Mouse (Mus musculus): ENCODE results near the gene Palm2. TPM values are rescaled to one million over a fixed set of nuclear protein-coding genes. Genes with fewer than 3 reads are reported as not detected.

Gene Palm2
- total RNA-seq, 1 experiment: 1.8 TPM

GRCm38 (mm10) chr4:57489887-57490286 lies 55.8 kb downstream of the Palm2 start:
- no peaks in the 10 kb centered on the region for H3K9me3 ChIP-seq (ENCODE audit: control insufficient read depth, insufficient read depth, low read depth, low read length)
- in situ Hi-C loops (cut with MboI; ENCODE audit: low sequenced_read_pairs in 2 of 2, unreplicated experiment in 2 of 2): no loop called here
- DNase-seq (ENCODE audit: low read depth, low spot score): no peak

GRCm38 (mm10) chr4:57504792-57505191 lies 70.7 kb downstream of the Palm2 start:
- DNase-seq (ENCODE audit: low read depth, low spot score): no peak
- H3K4me1 ChIP-seq (ENCODE audit: control insufficient read depth in 2 of 2, insufficient read depth in 2 of 2, low read length in 2 of 2, poor library complexity in 1 of 2): no peaks in the 10 kb centered on the region
- in situ Hi-C loops (cut with MboI; ENCODE audit: low sequenced_read_pairs in 2 of 2, unreplicated experiment in 2 of 2): no loop called here
- no peak for TF ChIP-seq HCFC1 (IDR thresholded peaks at IDR 0.05; ENCODE audit: borderline replicate concordance, insufficient read depth, low read length)
- TF ChIP-seq ZNF384 (IDR thresholded peaks at IDR 0.05; ENCODE audit: low read depth, low read length): no peak
- no peak for TF ChIP-seq CHD2 (IDR thresholded peaks at IDR 0.05; ENCODE audit: low read depth, low read length)
- no peak for TF ChIP-seq MAFK (IDR thresholded peaks at IDR 0.05; ENCODE audit: insufficient read depth, low read depth, low read length)
- no peak for TF ChIP-seq ZC3H11A (IDR thresholded peaks at IDR 0.05; ENCODE audit: borderline replicate concordance, low read depth, low read length)
- no peak overlapping the region for H3K9ac ChIP-seq (ENCODE audit: insufficient read depth, low read depth, low read length, poor library complexity, severe bottlenecking)
- H3K36me3 ChIP-seq (ENCODE audit: control insufficient read depth, insufficient read depth, low read length, poor library complexity, severe bottlenecking): no peaks in the 10 kb centered on the region
- H3K27ac ChIP-seq (ENCODE audit: insufficient read depth, low read depth, low read length, poor library complexity, severe bottlenecking): no peak overlapping the region
- H3K4me3 ChIP-seq (ENCODE audit: insufficient read depth in 1 of 2, low read depth in 1 of 2, low read length in 2 of 2, poor library complexity in 1 of 2, severe bottlenecking in 1 of 2): no peak overlapping the region
- no peaks in the 10 kb centered on the region for H3K9me3 ChIP-seq (ENCODE audit: control insufficient read depth, insufficient read depth, low read depth, low read length)

More at GRCm38 (mm10) chr4:57489887-57490286, 55.8 kb downstream of the Palm2 start:
- no peaks in the 10 kb centered on the region; a peak in 1 of 4 replicates for H3K4me1 ChIP-seq (ENCODE audit: control insufficient read depth in 2 of 2, insufficient read depth in 2 of 2, low read length in 2 of 2, poor library complexity in 1 of 2)
- no peak overlapping the region for H3K27ac ChIP-seq (ENCODE audit: insufficient read depth, low read depth, low read length, poor library complexity, severe bottlenecking)
- no peak overlapping the region for H3K9ac ChIP-seq (ENCODE audit: insufficient read depth, low read depth, low read length, poor library complexity, severe bottlenecking)
- TF ChIP-seq HCFC1 (IDR thresholded peaks at IDR 0.05; ENCODE audit: borderline replicate concordance, insufficient read depth, low read length): no peak
- no peak for TF ChIP-seq MAFK (IDR thresholded peaks at IDR 0.05; ENCODE audit: insufficient read depth, low read depth, low read length)
- TF ChIP-seq ZC3H11A (IDR thresholded peaks at IDR 0.05; ENCODE audit: borderline replicate concordance, low read depth, low read length): no peak
- no peak for TF ChIP-seq CHD2 (IDR thresholded peaks at IDR 0.05; ENCODE audit: low read depth, low read length)
- no peak for TF ChIP-seq ZNF384 (IDR thresholded peaks at IDR 0.05; ENCODE audit: low read depth, low read length)
- H3K36me3 ChIP-seq (ENCODE audit: control insufficient read depth, insufficient read depth, low read length, poor library complexity, severe bottlenecking): no peaks in the 10 kb centered on the region
- H3K4me3 ChIP-seq (ENCODE audit: insufficient read depth in 1 of 2, low read depth in 1 of 2, low read length in 2 of 2, poor library complexity in 1 of 2, severe bottlenecking in 1 of 2): no peak overlapping the region

GRCm38 (mm10) chr4:57510576-57510975 lies 76.5 kb downstream of the Palm2 start:
- H3K27ac ChIP-seq (ENCODE audit: insufficient read depth, low read depth, low read length, poor library complexity, severe bottlenecking): no peak overlapping the region
- H3K9me3 ChIP-seq (ENCODE audit: control insufficient read depth, insufficient read depth, low read depth, low read length): no peaks in the 10 kb centered on the region
- in situ Hi-C loops (cut with MboI; ENCODE audit: low sequenced_read_pairs in 2 of 2, unreplicated experiment in 2 of 2): no loop called here
- DNase-seq (ENCODE audit: low read depth, low spot score): no peak
- TF ChIP-seq MAFK (IDR thresholded peaks at IDR 0.05; ENCODE audit: insufficient read depth, low read depth, low read length): no peak
- TF ChIP-seq ZC3H11A (IDR thresholded peaks at IDR 0.05; ENCODE audit: borderline replicate concordance, low read depth, low read length): no peak
- no peak for TF ChIP-seq ZNF384 (IDR thresholded peaks at IDR 0.05; ENCODE audit: low read depth, low read length)
- TF ChIP-seq HCFC1 (IDR thresholded peaks at IDR 0.05; ENCODE audit: borderline replicate concordance, insufficient read depth, low read length): no peak
- no peak for TF ChIP-seq CHD2 (IDR thresholded peaks at IDR 0.05; ENCODE audit: low read depth, low read length)
- no peak overlapping the region for H3K4me3 ChIP-seq (ENCODE audit: insufficient read depth in 1 of 2, low read depth in 1 of 2, low read length in 2 of 2, poor library complexity in 1 of 2, severe bottlenecking in 1 of 2)
- no peaks in the 10 kb centered on the region for H3K4me1 ChIP-seq (ENCODE audit: control insufficient read depth in 2 of 2, insufficient read depth in 2 of 2, low read length in 2 of 2, poor library complexity in 1 of 2)
- no peaks in the 10 kb centered on the region for H3K36me3 ChIP-seq (ENCODE audit: control insufficient read depth, insufficient read depth, low read length, poor library complexity, severe bottlenecking)
- H3K9ac ChIP-seq (ENCODE audit: insufficient read depth, low read depth, low read length, poor library complexity, severe bottlenecking): no peak overlapping the region

- no peaks in the 10 kb centered on the region for H3K36me3 ChIP-seq (ENCODE audit: control insufficient read depth, insufficient read depth, low read length, poor library complexity, severe bottlenecking)
- H3K9me3 ChIP-seq (ENCODE audit: control insufficient read depth, insufficient read depth, low read depth, low read length): no peaks in the 10 kb centered on the region
- no peak for DNase-seq (ENCODE audit: low read depth, low spot score)
- H3K4me1 ChIP-seq (ENCODE audit: control insufficient read depth in 2 of 2, insufficient read depth in 2 of 2, low read length in 2 of 2, poor library complexity in 1 of 2): no peaks in the 10 kb centered on the region
- TF ChIP-seq ZNF384 (IDR thresholded peaks at IDR 0.05; ENCODE audit: low read depth, low read length) (no peak), HCFC1 (IDR thresholded peaks at IDR 0.05; ENCODE audit: borderline replicate concordance, insufficient read depth, low read length) (no peak), CHD2 (IDR thresholded peaks at IDR 0.05; ENCODE audit: low read depth, low read length) (no peak), MAFK (IDR thresholded peaks at IDR 0.05; ENCODE audit: insufficient read depth, low read depth, low read length) (no peak), ZC3H11A (IDR thresholded peaks at IDR 0.05; ENCODE audit: borderline replicate concordance, low read depth, low read length) (no peak)
- in situ Hi-C loops (cut with MboI; ENCODE audit: low sequenced_read_pairs in 2 of 2, unreplicated experiment in 2 of 2): no loop called here
- H3K9ac ChIP-seq (ENCODE audit: insufficient read depth, low read depth, low read length, poor library complexity, severe bottlenecking): no peak overlapping the region
- H3K4me3 ChIP-seq (ENCODE audit: insufficient read depth in 1 of 2, low read depth in 1 of 2, low read length in 2 of 2, poor library complexity in 1 of 2, severe bottlenecking in 1 of 2): no peak overlapping the region
- no peak overlapping the region for H3K27ac ChIP-seq (ENCODE audit: insufficient read depth, low read depth, low read length, poor library complexity, severe bottlenecking)
These were observed 77.7 kb downstream of the Palm2 start for GRCm38 (mm10) chr4:57511734-57512133.
